Mouse (Mus musculus): ENCODE measurements around the gene Cldn4.
A peak's percentile ranks its signal among the peaks of the same experiment; 100 is the strongest.
"Not testable (repeated sequence)": the region's sequence is repeated elsewhere in the genome, so short reads cannot be mapped to it uniquely, and the experiment has no call there.

Cldn4 gene

DNA sequence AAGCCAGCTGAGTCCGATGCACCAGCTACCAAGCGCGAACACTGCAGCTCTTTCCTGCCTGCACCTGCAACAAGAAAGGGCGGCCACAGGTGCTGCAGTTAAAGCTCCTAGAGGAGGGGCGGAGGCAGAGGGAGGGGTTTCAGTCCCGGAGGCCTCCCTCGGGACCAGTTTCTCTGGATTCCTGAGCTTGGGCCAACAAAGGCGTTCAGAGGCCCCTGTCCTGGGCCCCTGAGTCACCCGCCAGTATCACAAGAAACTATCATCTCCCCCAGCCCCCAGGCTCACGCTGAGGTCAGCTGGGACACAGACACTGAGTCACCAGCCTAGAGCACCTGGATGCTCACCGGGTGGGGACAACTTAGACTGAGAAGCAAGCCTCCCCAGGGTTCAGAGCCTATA is at the start of gene Cldn4:
Gene Cldn4, minus strand, starts transcription at position 78 of the 399 bp plus-strand sequence.
- no peak for DNase-seq (ENCODE audit: low spot score)

- DNase-seq (ENCODE audit: low spot score): no peak
Observed at GRCm38 (mm10) chr5:134992566-134992965, 45.8 kb upstream of the Cldn4 start.

- no peak for DNase-seq (ENCODE audit: low spot score)
Observed at GRCm38 (mm10) chr5:134989741-134990140, 43.0 kb upstream of the Cldn4 start.

GRCm38 (mm10) chr5:134989166-134989565 is 42.4 kb upstream of the Cldn4 start:
- no peak for DNase-seq (ENCODE audit: low spot score)

GRCm38 (mm10) chr5:134986298-134987268 is 39.8 kb upstream of the Cldn4 start:
- DNase-seq (ENCODE audit: low spot score): no peak

- no peak for DNase-seq (ENCODE audit: low spot score)
Observed at GRCm38 (mm10) chr5:134985633-134986297, 39.0 kb upstream of the Cldn4 start, which contains the start of gene Cldn3. Gene Cldn3 (plus strand): TSS chr5:134986214.

DNA sequence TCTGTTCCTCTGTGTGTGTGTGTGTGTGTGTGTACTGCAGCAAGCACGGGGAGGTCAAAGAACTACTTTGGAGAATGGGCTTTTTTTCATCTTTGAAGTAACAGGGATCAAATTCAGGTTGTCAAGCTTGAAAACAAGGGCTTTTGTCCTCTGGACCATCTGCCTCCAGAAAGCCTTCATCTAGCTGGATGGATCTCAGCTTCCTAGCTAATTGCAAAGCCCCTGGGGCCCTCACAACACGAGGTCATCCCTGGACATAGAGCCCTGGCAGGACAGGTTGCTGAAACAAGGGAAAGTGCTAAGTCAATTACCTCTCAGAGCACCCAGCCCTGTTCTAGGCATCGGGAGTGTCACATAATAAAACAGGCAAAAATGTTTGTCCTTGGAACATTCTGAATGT is 37.0 kb upstream of the Cldn4 start:
- DNase-seq (ENCODE audit: low spot score): peak; percentile 51

- DNase-seq (ENCODE audit: low spot score): peak; percentile 65
Observed at GRCm38 (mm10) chr5:134983111-134983510, 36.4 kb upstream of the Cldn4 start.

GRCm38 (mm10) chr5:134981149-134981548 is 34.4 kb upstream of the Cldn4 start:
- DNase-seq (ENCODE audit: low spot score): no peak

DNA sequence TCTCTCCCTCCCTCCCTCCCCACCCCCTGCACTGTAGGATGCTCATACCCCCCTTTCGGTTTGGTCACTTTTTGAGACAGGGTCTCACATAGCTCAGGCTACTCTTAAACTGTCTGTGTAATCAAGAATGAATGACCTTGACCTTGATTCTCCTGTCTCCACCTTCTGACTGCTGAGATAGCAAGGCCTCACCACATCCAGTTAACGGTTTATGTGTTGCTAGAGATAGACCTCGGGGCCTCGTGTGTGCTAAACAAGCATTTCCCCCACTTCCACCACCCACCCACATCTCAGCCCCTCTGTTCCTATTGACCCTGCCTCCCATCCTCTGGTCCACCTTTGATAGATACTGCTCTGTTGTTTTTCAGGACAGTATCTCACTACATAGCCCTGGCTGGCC is 31.1 kb upstream of the Cldn4 start:
- no peak for DNase-seq (ENCODE audit: low spot score)

DNA sequence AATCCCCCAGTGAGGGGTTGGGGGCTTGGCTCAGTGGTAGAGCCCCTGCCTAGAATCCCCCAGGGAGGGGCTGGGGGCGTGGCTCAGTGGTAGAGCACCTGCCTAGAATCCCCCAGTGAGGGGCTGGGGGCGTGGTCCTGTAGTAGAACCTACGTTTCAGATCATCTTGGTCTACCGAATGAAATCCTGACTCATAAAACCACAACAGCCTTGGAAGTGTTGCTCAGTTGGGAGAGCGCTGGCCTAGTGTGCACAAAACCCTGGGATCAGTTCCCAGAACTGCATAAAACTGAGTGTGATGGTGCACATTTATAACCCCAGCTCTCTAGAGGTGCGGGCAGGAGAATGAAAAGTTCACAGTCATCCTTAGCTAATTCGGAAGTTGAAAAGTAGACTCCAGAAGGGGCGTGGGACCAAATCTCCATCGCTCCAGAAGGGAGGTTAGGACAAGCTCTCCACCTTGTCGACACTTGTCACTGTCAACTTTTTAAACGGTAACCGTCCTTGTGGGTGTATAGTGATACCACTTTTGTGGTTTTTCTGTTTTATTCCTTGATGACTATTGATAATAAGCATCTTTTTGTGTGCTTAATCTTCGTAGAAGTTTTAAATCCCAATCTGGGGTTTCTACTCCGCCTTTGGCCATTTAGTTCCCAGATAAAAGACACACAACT is 30.0 kb upstream of the Cldn4 start:
- no peak for DNase-seq (ENCODE audit: low spot score)

DNA sequence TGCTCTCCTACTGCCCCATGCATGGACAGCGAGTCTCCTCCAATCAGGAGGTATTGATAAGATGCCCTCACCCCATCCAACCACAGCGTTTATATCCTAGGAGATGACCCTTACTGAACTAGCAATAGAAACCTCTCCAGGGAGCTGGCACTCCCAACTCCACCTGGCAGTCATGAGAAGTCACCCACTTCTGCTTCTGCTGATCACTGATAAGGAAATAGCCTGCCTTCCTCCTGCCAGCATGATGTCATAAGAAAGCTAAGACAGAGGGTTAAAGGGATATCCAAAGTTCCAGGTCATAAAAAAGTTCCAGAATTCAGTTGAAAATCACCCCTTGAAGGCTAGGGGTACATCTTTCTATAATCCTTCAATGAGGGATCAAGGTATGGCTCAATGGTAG is 29.4 kb upstream of the Cldn4 start:
- no peak for DNase-seq (ENCODE audit: low spot score)

DNA sequence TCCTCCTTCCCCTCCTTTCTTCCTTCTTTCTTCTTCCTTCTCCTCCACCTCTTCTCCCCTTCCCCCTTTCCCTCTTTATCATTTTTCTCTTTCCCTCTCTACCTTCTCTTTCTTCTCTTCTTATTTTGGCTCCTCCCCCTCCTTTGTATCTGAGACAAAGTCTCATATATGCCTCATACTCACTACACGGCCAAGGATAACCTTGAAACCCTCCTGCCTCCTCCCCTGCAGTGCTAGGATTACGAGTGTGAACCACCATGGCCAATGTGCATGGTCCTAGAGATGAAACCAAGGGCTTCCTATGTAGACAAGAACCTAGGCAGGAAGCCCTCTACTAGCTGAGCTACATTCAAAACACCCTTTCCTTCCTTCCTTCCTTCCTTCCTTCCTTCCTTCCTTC is 28.2 kb upstream of the Cldn4 start:
- DNase-seq (ENCODE audit: low spot score): no peak

GRCm38 (mm10) chr5:134974294-134974693 is 27.6 kb upstream of the Cldn4 start:
- no peak for DNase-seq (ENCODE audit: low spot score)

- no peak for DNase-seq (ENCODE audit: low spot score)
Observed at GRCm38 (mm10) chr5:134973526-134973925, 26.8 kb upstream of the Cldn4 start.

DNA sequence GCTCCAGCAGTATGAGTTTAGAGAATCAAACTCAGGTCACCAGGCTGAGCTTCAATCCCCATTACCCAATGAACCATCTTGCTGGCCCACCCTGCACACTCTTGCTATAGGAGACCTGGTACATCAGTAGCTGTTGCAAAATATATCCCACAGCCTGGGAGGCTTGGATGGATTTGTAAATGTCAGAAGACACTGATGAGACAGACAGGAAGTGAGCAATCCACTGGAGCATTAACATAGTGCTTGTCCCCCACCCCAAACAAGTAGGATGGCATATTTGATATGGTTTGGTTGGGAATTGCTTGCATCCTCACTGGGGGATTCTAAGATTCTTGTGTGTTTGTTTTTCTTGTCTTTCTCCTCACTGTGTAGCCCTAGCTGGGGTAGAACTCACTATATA is 26.3 kb upstream of the Cldn4 start:
- DNase-seq (ENCODE audit: low spot score): no peak

DNA sequence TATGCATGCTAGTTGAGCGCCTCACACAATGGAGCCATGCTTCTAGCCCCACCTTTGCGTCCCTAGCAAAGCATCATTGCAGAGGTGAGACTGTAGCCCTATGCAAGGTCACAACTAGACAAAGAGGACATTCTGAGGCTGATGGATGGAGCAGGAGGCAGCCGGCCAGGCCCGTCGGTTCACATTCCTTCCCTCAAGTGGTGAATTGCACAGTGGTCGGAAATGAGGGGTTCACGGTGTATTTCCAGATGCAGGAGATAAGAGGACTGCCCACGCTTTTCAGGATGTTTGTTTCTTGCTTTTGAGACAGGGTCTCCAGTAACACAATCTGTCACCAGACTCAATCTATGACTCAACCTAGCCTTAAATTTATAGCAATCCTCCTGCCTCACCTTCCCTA is 23.9 kb upstream of the Cldn4 start:
- no peak for DNase-seq (ENCODE audit: low spot score)

DNA sequence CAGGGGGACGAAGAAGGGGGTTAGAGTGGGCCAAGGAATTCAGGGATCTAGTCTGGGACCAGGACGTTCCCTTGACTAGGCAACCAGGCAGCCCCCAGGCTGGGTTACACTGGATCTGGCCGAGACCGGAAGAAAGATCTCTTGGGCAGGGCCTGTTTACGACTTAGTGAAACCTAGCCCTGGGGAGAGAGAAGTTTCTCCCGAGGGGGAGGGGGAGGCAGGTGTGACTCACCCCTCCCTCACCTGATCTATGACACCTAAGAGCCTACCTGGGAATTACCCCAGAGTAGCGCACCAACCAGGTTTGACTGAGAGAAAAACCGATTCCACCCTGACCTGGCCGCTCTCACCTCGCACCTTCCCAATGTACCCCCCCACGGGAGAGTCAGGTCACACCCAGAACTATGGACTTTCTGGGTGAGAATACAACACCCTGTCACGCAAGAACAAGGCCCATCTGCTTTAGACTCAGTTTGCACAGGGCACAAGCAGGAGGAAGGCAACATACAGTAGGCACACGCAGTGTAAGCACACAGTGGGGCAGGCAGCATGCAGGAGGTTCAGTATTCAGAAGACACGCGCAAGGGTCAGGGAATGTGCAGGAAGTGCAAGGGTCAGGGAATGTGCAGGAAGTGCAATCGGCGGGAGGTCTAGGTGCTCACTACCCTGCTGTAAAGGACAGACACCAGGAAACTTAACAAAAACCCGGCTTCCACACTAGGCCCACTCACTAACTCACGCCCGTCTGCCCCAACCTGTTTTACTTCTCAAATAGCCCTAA is 20.6 kb upstream of the Cldn4 start:
- no peak for DNase-seq (ENCODE audit: low spot score)

GRCm38 (mm10) chr5:134965852-134966821 is 19.4 kb upstream of the Cldn4 start:
- DNase-seq (ENCODE audit: low spot score): peak; percentile 70

- DNase-seq (ENCODE audit: low spot score): peak; percentile 91
Observed at GRCm38 (mm10) chr5:134965473-134965851, 18.7 kb upstream of the Cldn4 start.

DNA sequence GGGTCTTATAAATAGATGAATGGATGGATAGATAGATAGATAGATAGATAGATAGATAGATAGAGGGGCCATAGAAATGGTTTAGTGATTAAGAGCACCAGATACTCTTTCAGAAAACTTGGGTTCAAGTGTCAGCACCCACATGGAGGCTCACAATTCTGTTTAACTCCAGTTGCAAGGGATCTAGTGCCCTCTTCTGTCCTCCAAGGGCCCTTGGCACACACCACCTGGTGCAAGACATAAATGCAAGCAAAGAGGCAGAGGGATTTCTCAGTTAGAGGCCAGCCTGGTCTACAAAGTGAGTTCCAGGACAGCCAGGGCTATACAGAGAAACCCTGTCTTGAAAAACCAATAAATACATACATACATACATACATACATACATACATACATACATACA is 17.9 kb upstream of the Cldn4 start:
- DNase-seq (ENCODE audit: low spot score): not testable (repeated sequence)

Data from MN1 (cell line).